Mouse (Mus musculus) neural tube, embryonic 12.5 days (tissue): ENCODE data around the gene Cdh24. TPM values are rescaled to one million over a fixed set of nuclear protein-coding genes. Genes with fewer than 3 reads are reported as not detected.

Source experiments
- ATAC-seq: fragments of 200-750 bp; cut with Nextera tagmentation; 2 replicates; pipeline ENCODE4 v1.8.0; 2017; ENCODE audit warnings: low read depth, mild to moderate bottlenecking, moderate TSS enrichment, moderate library complexity; ENCODE audit not compliant: low FRiP score
- H3K27ac ChIP-seq: fragments of 300-500 bp; sonication (generic); 2 replicates; pipeline ENCODE4 v1.5.1; 2016
- H3K27me3 ChIP-seq: fragments of 300-500 bp; sonication (generic); replicated peaks from 2 replicates; pipeline ENCODE4 v1.6.1; 2016; ENCODE audit warnings: mild to moderate bottlenecking
- H3K36me3 ChIP-seq: fragments of 300-500 bp; sonication (generic); 2 replicates; pipeline ENCODE4 v1.6.1; 2016; ENCODE audit warnings: mild to moderate bottlenecking
- H3K4me1 ChIP-seq: fragments of 300-500 bp; sonication (generic); 2 replicates; pipeline ENCODE4 v1.6.1; 2016
- H3K4me2 ChIP-seq: fragments of 300-500 bp; sonication (generic); replicated peaks from 2 replicates; pipeline ENCODE4 v1.6.1; 2016; ENCODE audit warnings: mild to moderate bottlenecking
- H3K4me3 ChIP-seq: fragments of 300-500 bp; sonication (generic); 2 replicates; pipeline ENCODE4 v1.5.1; 2016
- H3K9ac ChIP-seq: fragments of 300-500 bp; sonication (generic); 2 replicates; pipeline ENCODE4 v1.6.1; 2016; ENCODE audit warnings: mild to moderate bottlenecking
- H3K9me3 ChIP-seq: fragments of 300-500 bp; sonication (generic); 2 replicates; pipeline ENCODE4 v1.6.1; 2016; ENCODE audit warnings: mild to moderate bottlenecking
- WGBS: fragments of 180-500 bp; shearing (Covaris S2); methylation state at CpG from one replicate; pipeline ENCODE4 v1.1.7; 2016; 5-methylcytosine and 5-hydroxymethylcytosine counted together
- polyA plus RNA-seq: library from polyadenylated mRNA; unstranded; fragments of >200 nt; fragmentation: Nextera tagmentation; extraction: Ambion mirVana; gene quantifications from 2 replicates; pipeline ENCODE4 v1.2.1, GENCODE M21; 2016

Cdh24 gene
- 9.5 and 10.0 TPM in 2 replicates for polyA plus RNA-seq

- WGBS, result under 1% methylated on average over 52 of the region's 52 CpGs
- Histone ChIP-seq H3K4me3 (peak within 1 kb of the TSS; percentile 78), H3K27ac (peak within 1 kb of the TSS; percentile 76; the same call in 1 of the 2 replicates), H3K4me1 (peaks cover 20% of the 10 kb centered on the region), H3K9me3 (no peaks in the 10 kb centered on the region), H3K4me2 (peak within 1 kb of the TSS; percentile 96), H3K9ac (peak within 1 kb of the TSS; percentile 89), H3K36me3 (peaks cover 69% of the 10 kb centered on the region), H3K27me3 (no peaks in the 10 kb centered on the region)
- peak; percentile 91 for ATAC-seq
Measured at GRCm38 (mm10) chr14:54641305-54641969, at the start of gene Cdh24. TSS of gene Cdh24 (minus strand) at chr14:54641364.

- no peaks in the 10 kb centered on the region for H3K9me3 ChIP-seq
- 8% methylated on average over 8 of the region's 8 CpGs for WGBS
- peaks cover 34% of the 10 kb centered on the region for H3K36me3 ChIP-seq
- H3K27me3 ChIP-seq, result no peaks in the 10 kb centered on the region
- H3K27ac ChIP-seq, result no peak overlapping the region
- peak overlapping the region; percentile 57 for H3K9ac ChIP-seq
- peaks cover 23% of the 10 kb centered on the region for H3K4me1 ChIP-seq
- peak overlapping the region; percentile 66 for H3K4me2 ChIP-seq
- peak overlapping the region; percentile 69 for H3K4me3 ChIP-seq
- ATAC-seq, result no peak
Measured at GRCm38 (mm10) chr14:54687251-54687650, 46.1 kb upstream of the Cdh24 start.

GRCm38 (mm10) chr14:54686522-54687143 lies 45.5 kb upstream of the Cdh24 start, which contains the start of gene Acin1:
TSS of gene Acin1 (minus strand) at chr14:54686931.
- H3K9ac ChIP-seq, result peak within 1 kb of the TSS; percentile 78
- ATAC-seq, result peak; percentile 98
- no peaks in the 10 kb centered on the region for H3K27me3 ChIP-seq
- H3K36me3 ChIP-seq, result peaks cover 34% of the 10 kb centered on the region
- H3K4me3 ChIP-seq, result peak within 1 kb of the TSS; percentile 69
- H3K27ac ChIP-seq, result peak within 1 kb of the TSS; percentile 79
- H3K4me2 ChIP-seq, result peak within 1 kb of the TSS; percentile 68
- WGBS, result under 1% methylated on average over 44 of the region's 44 CpGs
- peaks cover 23% of the 10 kb centered on the region for H3K4me1 ChIP-seq
- H3K9me3 ChIP-seq, result no peaks in the 10 kb centered on the region

- Histone ChIP-seq H3K27ac (peak within 1 kb of the TSS; percentile 79), H3K27me3 (no peaks in the 10 kb centered on the region), H3K9me3 (no peaks in the 10 kb centered on the region), H3K4me3 (peak within 1 kb of the TSS; percentile 69), H3K4me1 (peaks cover 23% of the 10 kb centered on the region), H3K36me3 (peaks cover 34% of the 10 kb centered on the region), H3K9ac (peak within 1 kb of the TSS; percentile 78), H3K4me2 (peak within 1 kb of the TSS; percentile 68)
- ATAC-seq, result peak; percentile 85
- WGBS, result under 1% methylated on average over 41 of the region's 41 CpGs
Measured at GRCm38 (mm10) chr14:54686063-54686521, 44.9 kb upstream of the Cdh24 start, which contains the start of gene 1700123O20Rik. TSS of gene 1700123O20Rik (plus strand) at chr14:54686216.

GRCm38 (mm10) chr14:54685471-54685870 lies 44.3 kb upstream of the Cdh24 start:
- 17% methylated on average over 8 of the region's 8 CpGs for WGBS
- no peak for ATAC-seq
- Histone ChIP-seq H3K4me2 (peak overlapping the region; percentile 68), H3K9ac (peak overlapping the region; percentile 78), H3K36me3 (peaks cover 32% of the 10 kb centered on the region), H3K9me3 (no peaks in the 10 kb centered on the region), H3K27ac (no peak overlapping the region), H3K27me3 (no peaks in the 10 kb centered on the region), H3K4me3 (peak overlapping the region; percentile 69), H3K4me1 (peaks cover 23% of the 10 kb centered on the region)

GRCm38 (mm10) chr14:54682396-54682795 lies 41.2 kb upstream of the Cdh24 start:
- no peaks in the 10 kb centered on the region for H3K9me3 ChIP-seq
- no peak overlapping the region for H3K4me2 ChIP-seq
- H3K4me1 ChIP-seq, result peaks cover 12% of the 10 kb centered on the region
- no peak overlapping the region for H3K4me3 ChIP-seq
- H3K27ac ChIP-seq, result no peak overlapping the region
- no peaks in the 10 kb centered on the region for H3K27me3 ChIP-seq
- H3K9ac ChIP-seq, result no peak overlapping the region
- peaks cover 34% of the 10 kb centered on the region for H3K36me3 ChIP-seq
- 97% methylated on average over 3 of the region's 3 CpGs for WGBS
- no peak for ATAC-seq

GRCm38 (mm10) chr14:54678657-54679304 lies 37.6 kb upstream of the Cdh24 start:
- ATAC-seq, result no peak
- H3K36me3 ChIP-seq, result peaks cover 62% of the 10 kb centered on the region
- no peaks in the 10 kb centered on the region for H3K4me1 ChIP-seq
- no peaks in the 10 kb centered on the region for H3K27me3 ChIP-seq
- no peaks in the 10 kb centered on the region for H3K9me3 ChIP-seq
- 83% methylated on average over 16 of the region's 16 CpGs for WGBS
- H3K9ac ChIP-seq, result no peak overlapping the region
- H3K27ac ChIP-seq, result no peak overlapping the region
- no peak overlapping the region for H3K4me3 ChIP-seq
- no peak overlapping the region for H3K4me2 ChIP-seq

- H3K4me1 ChIP-seq, result no peaks in the 10 kb centered on the region
- peaks cover 64% of the 10 kb centered on the region for H3K36me3 ChIP-seq
- no peak overlapping the region for H3K4me3 ChIP-seq
- no peak overlapping the region for H3K27ac ChIP-seq
- ATAC-seq, result no peak
- no peaks in the 10 kb centered on the region for H3K9me3 ChIP-seq
- 90% methylated on average over 5 of the region's 5 CpGs for WGBS
- H3K9ac ChIP-seq, result no peak overlapping the region
- H3K27me3 ChIP-seq, result no peaks in the 10 kb centered on the region
- no peak overlapping the region for H3K4me2 ChIP-seq
Measured at GRCm38 (mm10) chr14:54676290-54676689, 35.1 kb upstream of the Cdh24 start.

GRCm38 (mm10) chr14:54674317-54674716 lies 33.2 kb upstream of the Cdh24 start:
- no peak for ATAC-seq
- H3K9me3 ChIP-seq, result no peaks in the 10 kb centered on the region

GRCm38 (mm10) chr14:54669381-54669780 lies 28.2 kb upstream of the Cdh24 start:
- H3K36me3 ChIP-seq, result peaks cover 73% of the 10 kb centered on the region
- 85% methylated on average over 4 of the region's 4 CpGs for WGBS

More at GRCm38 (mm10) chr14:54674317-54674716, 33.2 kb upstream of the Cdh24 start:
- no peak overlapping the region for H3K27ac ChIP-seq
- H3K4me1 ChIP-seq, result no peaks in the 10 kb centered on the region
- peaks cover 66% of the 10 kb centered on the region for H3K36me3 ChIP-seq
- H3K4me2 ChIP-seq, result no peak overlapping the region
- no peak overlapping the region for H3K9ac ChIP-seq
- no peak overlapping the region for H3K4me3 ChIP-seq
- no peaks in the 10 kb centered on the region for H3K27me3 ChIP-seq
- 87% methylated on average over 2 of the region's 2 CpGs for WGBS

GRCm38 (mm10) chr14:54664477-54665222 lies 23.5 kb upstream of the Cdh24 start:
- Histone ChIP-seq H3K4me2 (no peak overlapping the region), H3K4me3 (no peak overlapping the region), H3K27me3 (no peaks in the 10 kb centered on the region), H3K9ac (no peak overlapping the region), H3K27ac (no peak overlapping the region), H3K9me3 (no peaks in the 10 kb centered on the region), H3K36me3 (peaks cover 94% of the 10 kb centered on the region), H3K4me1 (no peaks in the 10 kb centered on the region)
- WGBS, result 93% methylated on average over 10 of the region's 10 CpGs
- no peak for ATAC-seq

More at GRCm38 (mm10) chr14:54669381-54669780, 28.2 kb upstream of the Cdh24 start:
- Histone ChIP-seq H3K4me1 (no peaks in the 10 kb centered on the region), H3K9ac (no peak overlapping the region), H3K4me3 (no peak overlapping the region), H3K27ac (no peak overlapping the region), H3K27me3 (no peaks in the 10 kb centered on the region), H3K9me3 (no peaks in the 10 kb centered on the region), H3K4me2 (no peak overlapping the region)
- ATAC-seq, result no peak
